Mouse (Mus musculus) olfactory bulb, adult 2 months (tissue): ENCODE measurements around the gene Dnajc1.

Source experiments
- CTCF ChIP-seq: fragments of 200-500 bp; IDR thresholded peaks from 2 replicates; pipeline ENCODE4 v1.5.1; 2012; ENCODE audit warnings: low read depth, mild to moderate bottlenecking, low read length, moderate library complexity; ENCODE audit not compliant: insufficient read depth
- POLR2A ChIP-seq: fragments of 200-500 bp; IDR thresholded peaks from 2 replicates; pipeline ENCODE4 v1.6.1; 2012; ENCODE audit warnings: mild to moderate bottlenecking, low read depth, low read length, moderate library complexity; ENCODE audit not compliant: insufficient read depth

DNA sequence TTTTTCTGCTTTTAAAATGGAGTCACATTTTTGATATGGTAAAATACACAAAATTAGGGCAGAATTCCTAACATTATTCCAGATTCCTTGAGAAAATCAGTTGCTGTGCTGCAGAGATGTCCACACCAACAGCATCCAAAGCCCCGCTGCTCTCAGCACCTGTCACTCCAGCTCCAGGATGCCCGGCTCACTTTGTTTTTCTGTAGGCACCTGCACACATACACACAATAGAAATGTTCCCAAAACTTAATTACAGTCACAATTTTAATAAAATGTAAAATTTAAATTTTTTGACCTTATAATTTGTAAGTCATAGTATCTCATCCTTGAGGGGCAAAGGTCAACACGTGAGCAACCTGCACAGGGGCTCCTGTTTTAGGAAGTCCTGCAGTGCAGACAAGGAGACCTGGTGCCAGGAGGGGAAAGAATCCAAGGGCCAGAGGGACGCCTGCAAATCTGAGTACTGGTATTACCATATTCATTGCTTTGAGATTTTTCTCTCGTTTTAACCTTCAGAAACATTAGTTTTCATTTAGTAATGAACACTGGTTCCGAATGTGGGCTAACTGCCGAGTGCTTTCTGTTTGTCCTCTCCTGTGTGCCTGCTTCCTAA is 183.3 kb downstream of the Dnajc1 start:
- no peak for TF ChIP-seq CTCF
- TF ChIP-seq POLR2A, result no peak
